Mouse (Mus musculus) liver, embryonic 15.5 days (tissue): ENCODE measurements around the gene Kazn. TPM values are rescaled to one million over a fixed set of nuclear protein-coding genes. Genes with fewer than 3 reads are reported as not detected.

Experiments used
- ATAC-seq: fragments of 200-750 bp; cut with Nextera tagmentation; 2 replicates; pipeline ENCODE4 v1.8.0; 2017; ENCODE audit warnings: moderate number of reproducible peaks, mild to moderate bottlenecking, moderate library complexity; ENCODE audit not compliant: insufficient read depth
- H3K27ac ChIP-seq: fragments of 300-500 bp; sonication (generic); replicated peaks from 2 replicates; pipeline ENCODE4 v1.5.1; 2015; ENCODE audit warnings: mild to moderate bottlenecking, inconsistent platforms
- H3K27me3 ChIP-seq: fragments of 300-500 bp; sonication (generic); 2 replicates; pipeline ENCODE4 v1.6.1; 2015; ENCODE audit warnings: mild to moderate bottlenecking, inconsistent platforms
- H3K36me3 ChIP-seq: fragments of 300-500 bp; sonication (generic); replicated peaks from 2 replicates; pipeline ENCODE4 v1.6.1; 2015; ENCODE audit warnings: moderate library complexity, mild to moderate bottlenecking, inconsistent platforms
- H3K4me1 ChIP-seq: fragments of 300-500 bp; sonication (generic); replicated peaks from 2 replicates; pipeline ENCODE4 v1.6.1; 2015; ENCODE audit warnings: inconsistent platforms
- H3K4me2 ChIP-seq: fragments of 300-500 bp; sonication (generic); 2 replicates; pipeline ENCODE4 v1.6.1; 2015; ENCODE audit warnings: moderate library complexity, mild to moderate bottlenecking, inconsistent platforms
- H3K4me3 ChIP-seq: fragments of 300-500 bp; sonication (generic); replicated peaks from 2 replicates; pipeline ENCODE4 v1.5.1; 2015; ENCODE audit warnings: mild to moderate bottlenecking, inconsistent platforms
- H3K9ac ChIP-seq: fragments of 300-500 bp; sonication (generic); 2 replicates; pipeline ENCODE4 v1.6.1; 2015; ENCODE audit warnings: moderate library complexity, mild to moderate bottlenecking, inconsistent platforms
- H3K9me3 ChIP-seq: fragments of 300-500 bp; sonication (generic); replicated peaks from 2 replicates; pipeline ENCODE4 v1.6.1; 2016; ENCODE audit warnings: inconsistent platforms
- WGBS: fragments of 180-500 bp; shearing (Covaris S2); methylation state at CpG from one replicate; pipeline ENCODE4 v1.1.7; 2015; ENCODE audit warnings: mixed read lengths; ENCODE audit not compliant: insufficient replicate concordance; 5-methylcytosine and 5-hydroxymethylcytosine counted together
- polyA plus RNA-seq: library from polyadenylated mRNA; unstranded; fragments of >200 nt; fragmentation: Nextera tagmentation; extraction: Ambion mirVana; gene quantifications from 2 replicates; pipeline ENCODE4 v1.2.1, GENCODE M21; 2015

Gene Kazn
- polyA plus RNA-seq, 1 experiment from 2014 or later = 0.70 TPM

DNA sequence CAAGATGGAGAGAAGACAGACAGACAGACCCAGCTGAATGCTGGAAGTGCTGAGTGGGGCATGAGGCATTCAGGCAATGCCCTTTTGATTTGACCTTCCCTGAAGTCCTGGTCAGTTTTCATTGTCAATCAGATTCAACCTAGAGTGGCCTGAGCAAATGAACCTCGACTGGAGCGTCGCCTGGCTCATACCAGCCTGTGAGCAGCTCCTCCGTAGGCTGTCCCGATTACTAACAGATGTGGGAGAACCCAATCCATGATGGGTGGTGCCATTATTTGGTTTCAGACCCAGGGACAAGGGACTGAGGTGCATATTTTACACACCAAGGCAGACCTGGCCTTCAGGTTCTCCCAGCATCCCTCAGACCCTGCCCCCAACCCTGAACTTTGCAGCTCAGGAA, 1.7 kb upstream of the Kazn start:
- Histone ChIP-seq H3K9ac (no peak overlapping the region), H3K36me3 (no peaks in the 10 kb centered on the region), H3K9me3 (no peaks in the 10 kb centered on the region), H3K27ac (no peak overlapping the region), H3K27me3 (peaks cover 34% of the 10 kb centered on the region), H3K4me1 (peaks cover 11% of the 10 kb centered on the region; the same call in 1 of the 2 replicates), H3K4me2 (no peak overlapping the region), H3K4me3 (no peak overlapping the region)
- no peak for ATAC-seq
- WGBS = 61% methylated on average over 5 of the region's 5 CpGs

DNA sequence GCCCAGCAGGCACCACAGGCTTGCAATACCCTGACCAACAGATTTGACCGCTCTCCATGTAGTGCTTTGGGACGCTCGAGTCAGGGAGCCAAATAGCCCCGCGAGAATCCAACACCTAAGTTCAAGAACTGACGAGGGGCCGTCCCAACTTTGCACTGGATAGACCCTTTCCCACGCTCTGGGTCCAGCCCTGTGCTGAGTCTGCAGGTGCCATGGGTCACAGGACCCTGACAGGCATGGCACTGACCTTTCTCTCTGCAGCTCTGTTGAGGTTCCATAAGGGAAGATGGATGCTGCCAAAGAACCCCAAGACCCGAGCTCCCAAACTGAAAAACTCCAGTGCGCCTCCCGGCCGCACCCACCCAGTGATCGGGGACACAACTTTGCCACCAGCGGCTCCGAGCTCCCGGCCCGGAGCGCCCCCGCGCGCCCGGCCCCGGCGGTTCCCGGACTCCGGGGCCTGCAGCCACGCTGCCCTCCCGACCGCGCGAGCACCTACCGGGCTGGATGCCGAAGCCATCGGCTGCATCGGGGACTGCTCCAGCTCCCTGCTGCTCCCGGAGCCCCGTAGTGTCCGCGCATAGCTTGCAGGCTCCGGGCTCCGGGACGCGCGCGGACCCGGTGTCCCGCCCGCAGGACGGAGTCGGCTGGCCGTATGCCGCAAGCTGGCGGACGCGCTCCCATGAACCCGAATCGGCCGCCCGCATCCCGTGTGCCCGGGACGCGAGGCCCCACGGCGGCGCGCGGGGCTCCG, 538 bp downstream of the Kazn start:
- peak overlapping the region; percentile 59 for H3K4me3 ChIP-seq
- no peaks in the 10 kb centered on the region for H3K36me3 ChIP-seq
- H3K9me3 ChIP-seq = no peaks in the 10 kb centered on the region
- H3K4me1 ChIP-seq = peaks cover 11% of the 10 kb centered on the region; the same call in 1 of the 2 replicates
- under 1% methylated on average over 69 of the region's 69 CpGs for WGBS
- ATAC-seq = peak; percentile 50; the same call in 1 of the 2 replicates
- H3K27ac ChIP-seq = no peak overlapping the region
- peaks cover 34% of the 10 kb centered on the region for H3K27me3 ChIP-seq
- peak overlapping the region; percentile 77 for H3K4me2 ChIP-seq
- no peak overlapping the region for H3K9ac ChIP-seq

DNA sequence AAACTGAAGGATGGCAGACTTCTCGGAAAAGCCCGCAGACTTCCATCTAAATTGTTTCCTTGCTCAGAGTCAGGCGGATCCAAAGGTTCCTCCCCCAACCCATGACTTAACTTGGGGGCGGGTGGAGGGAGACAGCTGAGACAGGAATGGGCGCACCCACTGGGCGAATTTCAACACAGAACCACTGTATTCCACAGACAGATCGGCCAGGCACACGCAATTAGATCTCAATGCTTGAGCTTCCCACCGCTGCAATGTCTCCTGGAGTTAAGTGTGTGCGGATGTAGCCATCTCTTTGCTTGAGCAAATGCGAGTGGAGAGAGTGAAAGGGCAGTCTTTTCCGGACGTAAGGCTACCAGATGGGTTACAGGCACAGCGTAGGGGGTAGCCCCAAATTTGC, 1.2 kb downstream of the Kazn start:
- no peak for ATAC-seq
- Histone ChIP-seq H3K4me1 (peaks cover 11% of the 10 kb centered on the region; the same call in 1 of the 2 replicates), H3K36me3 (no peaks in the 10 kb centered on the region), H3K9ac (no peak overlapping the region), H3K4me3 (peak overlapping the region; percentile 59), H3K27ac (no peak overlapping the region), H3K4me2 (peak overlapping the region; percentile 77), H3K9me3 (no peaks in the 10 kb centered on the region), H3K27me3 (peaks cover 34% of the 10 kb centered on the region)
- 26% methylated on average over 14 of the region's 14 CpGs for WGBS

DNA sequence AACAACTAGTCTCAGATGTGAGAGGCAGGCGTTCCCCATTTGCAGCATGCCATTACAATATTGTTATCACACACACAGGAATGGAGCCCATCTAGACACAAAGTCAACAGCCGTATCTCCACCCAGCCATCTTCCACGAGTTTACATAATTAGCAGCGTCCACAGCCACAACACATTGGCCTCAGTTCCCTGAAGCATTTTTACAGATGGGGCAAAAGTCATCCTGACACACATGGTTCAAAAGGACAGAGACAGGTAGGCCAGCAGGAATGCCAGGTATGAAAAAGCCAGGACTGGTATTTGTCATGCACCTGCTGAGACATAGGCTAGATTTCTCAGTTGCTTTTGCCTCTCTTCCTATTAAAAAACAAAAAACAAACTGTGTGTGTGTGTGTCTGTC, 2.5 kb downstream of the Kazn start:
- WGBS = 47% methylated on average over 4 of the region's 4 CpGs
- peaks cover 11% of the 10 kb centered on the region; the same call in 1 of the 2 replicates for H3K4me1 ChIP-seq
- no peak overlapping the region for H3K4me2 ChIP-seq
- no peak overlapping the region for H3K4me3 ChIP-seq
- peaks cover 34% of the 10 kb centered on the region for H3K27me3 ChIP-seq
- no peak overlapping the region for H3K9ac ChIP-seq
- no peak overlapping the region for H3K27ac ChIP-seq
- ATAC-seq = no peak
- no peaks in the 10 kb centered on the region for H3K36me3 ChIP-seq
- no peaks in the 10 kb centered on the region for H3K9me3 ChIP-seq

DNA sequence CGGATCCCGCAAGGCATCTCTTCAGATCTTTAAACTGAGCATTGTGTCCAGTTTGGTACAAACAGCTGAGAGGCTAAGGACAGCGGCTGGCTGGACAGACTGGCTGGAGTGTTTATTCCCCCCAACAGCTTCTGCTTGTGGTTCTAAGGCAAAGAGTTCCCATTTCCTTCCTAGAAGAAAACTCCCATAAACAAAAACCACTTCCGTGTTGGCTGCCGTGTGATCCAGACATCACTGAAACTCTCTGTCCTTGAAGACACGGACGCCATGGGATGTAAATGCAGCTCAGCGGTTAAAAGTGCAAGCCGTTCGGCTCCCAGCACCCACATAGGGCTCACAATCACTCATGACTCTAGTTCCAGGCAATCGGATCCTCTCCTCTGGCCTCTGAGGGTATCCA, 3.8 kb downstream of the Kazn start:
- H3K4me3 ChIP-seq = no peak overlapping the region
- H3K27me3 ChIP-seq = peaks cover 34% of the 10 kb centered on the region
- H3K4me1 ChIP-seq = peaks cover 11% of the 10 kb centered on the region; the same call in 1 of the 2 replicates
- H3K9me3 ChIP-seq = no peaks in the 10 kb centered on the region
- no peak overlapping the region for H3K27ac ChIP-seq
- WGBS = 65% methylated on average over 11 of the region's 11 CpGs
- H3K4me2 ChIP-seq = no peak overlapping the region
- H3K9ac ChIP-seq = no peak overlapping the region
- no peaks in the 10 kb centered on the region for H3K36me3 ChIP-seq
- no peak for ATAC-seq

DNA sequence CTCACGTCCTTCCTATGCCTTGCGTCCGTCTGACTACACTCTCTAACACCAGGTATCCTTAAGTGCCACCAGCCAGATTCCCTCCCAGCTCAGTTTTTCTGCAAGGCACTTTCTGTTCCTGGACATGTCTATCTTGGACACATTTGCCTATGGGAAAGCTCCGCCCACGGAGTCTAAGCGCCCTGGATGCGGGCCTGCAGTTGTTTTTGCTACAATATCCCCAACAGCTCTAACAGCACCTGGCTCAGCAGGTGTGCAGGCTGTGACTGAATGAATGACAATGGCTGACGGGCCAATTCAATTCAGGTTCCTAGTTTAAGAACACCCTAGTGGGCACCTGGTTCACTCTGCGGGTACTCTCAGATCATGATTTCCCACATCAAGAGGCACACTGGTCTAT, 4.4 kb downstream of the Kazn start:
- no peak overlapping the region for H3K9ac ChIP-seq
- 71% methylated on average over 9 of the region's 9 CpGs for WGBS
- no peaks in the 10 kb centered on the region for H3K36me3 ChIP-seq
- no peaks in the 10 kb centered on the region for H3K9me3 ChIP-seq
- H3K4me3 ChIP-seq = no peak overlapping the region
- ATAC-seq = no peak
- H3K27me3 ChIP-seq = peaks cover 29% of the 10 kb centered on the region
- no peak overlapping the region for H3K27ac ChIP-seq
- peaks cover 15% of the 10 kb centered on the region; the same call in 1 of the 2 replicates for H3K4me1 ChIP-seq
- H3K4me2 ChIP-seq = no peak overlapping the region

DNA sequence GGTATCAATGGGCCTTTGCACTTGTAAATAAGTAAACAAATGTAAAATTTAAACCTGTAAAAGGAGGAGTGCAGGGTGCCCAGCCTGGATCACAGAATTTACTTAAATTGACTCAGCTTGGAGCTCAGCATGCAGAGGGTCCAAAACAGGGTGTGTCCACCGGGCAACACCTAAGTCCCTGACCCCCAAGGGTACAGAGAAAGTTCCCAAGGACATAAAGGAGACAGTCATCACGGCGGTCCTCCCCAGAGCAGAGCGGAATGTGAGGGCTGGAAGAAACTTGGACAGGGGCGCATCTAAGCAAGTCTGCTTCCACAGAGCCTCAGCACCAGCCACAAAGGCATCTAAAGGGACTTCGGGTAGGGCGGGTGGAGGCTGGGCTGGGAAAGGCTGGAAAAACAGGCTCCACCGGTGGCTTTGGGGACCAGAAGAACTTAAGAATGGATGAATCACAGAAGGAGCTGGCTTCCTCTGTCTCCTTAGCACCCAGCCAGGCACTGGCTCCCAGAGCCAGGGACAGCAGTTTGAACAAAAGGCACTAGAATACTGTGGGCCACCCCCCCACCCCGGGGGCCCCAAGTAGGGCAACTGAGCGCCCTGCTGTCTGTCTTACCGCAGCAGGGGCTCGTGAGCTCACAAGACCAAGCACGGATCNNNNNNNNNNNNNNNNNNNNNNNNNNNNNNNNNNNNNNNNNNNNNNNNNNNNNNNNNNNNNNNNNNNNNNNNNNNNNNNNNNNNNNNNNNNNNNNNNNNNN, 10.2 kb downstream of the Kazn start:
- 44% methylated on average over 13 of the region's 13 CpGs for WGBS
- Histone ChIP-seq H3K36me3 (no peaks in the 10 kb centered on the region), H3K4me1 (0 out of 2 replicates have a peak, but pooled peaks cover 4% of the 10 kb centered on the region), H3K27ac (no peak overlapping the region), H3K4me2 (no peak overlapping the region), H3K9me3 (no peaks in the 10 kb centered on the region), H3K27me3 (no peaks in the 10 kb centered on the region), H3K9ac (no peak overlapping the region), H3K4me3 (no peak overlapping the region)
- no peak for ATAC-seq

DNA sequence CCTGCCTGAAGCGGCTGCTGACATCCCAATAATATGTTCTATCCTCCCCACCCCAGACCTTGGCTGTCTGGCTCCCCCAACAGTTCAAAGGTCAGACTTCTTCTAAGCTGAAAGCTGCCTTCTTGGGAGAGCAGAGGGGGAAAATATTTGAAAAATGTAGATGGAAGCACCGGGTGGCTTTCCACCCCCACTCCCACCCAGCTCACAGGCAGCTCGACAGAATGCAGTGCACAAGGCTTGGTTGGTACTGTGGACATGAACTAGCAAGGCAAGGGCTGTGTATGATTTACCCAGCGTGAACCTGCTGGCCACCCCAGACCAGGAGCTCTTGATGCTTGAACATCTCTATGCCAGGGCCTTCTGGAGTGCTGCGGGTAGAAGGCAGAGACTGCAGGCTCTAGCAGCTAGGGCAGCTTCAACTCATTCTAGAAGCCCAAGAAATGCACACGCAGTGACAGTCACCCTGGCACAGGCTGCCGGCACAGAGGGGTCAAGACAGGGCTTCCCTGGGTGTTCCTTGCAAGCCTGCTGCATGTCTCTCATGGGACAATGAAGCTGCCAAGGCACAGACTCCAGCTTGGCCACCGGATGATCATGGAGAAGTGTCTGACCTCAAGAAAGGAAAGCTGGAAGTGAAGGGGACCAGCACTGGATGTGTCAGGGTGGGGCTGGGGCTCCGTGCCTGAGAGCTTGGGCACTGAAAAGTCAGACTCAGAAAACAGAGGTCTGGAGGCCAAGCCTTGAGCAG, 15.1 kb downstream of the Kazn start:
- no peaks in the 10 kb centered on the region for H3K27me3 ChIP-seq
- no peak overlapping the region for H3K4me2 ChIP-seq
- no peak overlapping the region for H3K27ac ChIP-seq
- no peak overlapping the region for H3K4me3 ChIP-seq
- no peaks in the 10 kb centered on the region for H3K36me3 ChIP-seq
- ATAC-seq = no peak
- H3K4me1 ChIP-seq = no peaks in the 10 kb centered on the region
- no peak overlapping the region for H3K9ac ChIP-seq
- 60% methylated on average over 9 of the region's 9 CpGs for WGBS
- H3K9me3 ChIP-seq = no peaks in the 10 kb centered on the region

DNA sequence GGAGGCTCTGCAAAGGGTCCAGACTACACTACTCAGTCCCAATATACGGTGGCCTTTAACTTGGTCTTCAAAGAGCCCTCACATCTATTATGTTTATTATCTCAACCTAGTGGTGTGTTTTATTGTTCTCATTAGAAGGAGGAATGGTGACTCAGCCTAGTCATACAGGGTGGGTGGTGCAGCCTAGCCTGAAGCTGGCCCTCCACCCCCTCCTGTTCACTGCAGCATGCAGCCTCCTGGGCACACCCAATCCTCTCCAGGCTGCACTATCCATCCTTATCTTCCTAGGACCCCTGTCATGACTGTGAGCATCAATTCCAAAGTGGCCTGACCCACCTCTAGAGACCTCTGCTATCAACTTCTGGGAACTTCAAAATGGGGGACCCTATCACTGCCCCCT, 16.8 kb downstream of the Kazn start:
- ATAC-seq = no peak
- Histone ChIP-seq H3K9me3 (no peaks in the 10 kb centered on the region), H3K27ac (no peak overlapping the region), H3K9ac (no peak overlapping the region), H3K27me3 (no peaks in the 10 kb centered on the region), H3K4me3 (no peak overlapping the region), H3K4me1 (no peaks in the 10 kb centered on the region), H3K36me3 (no peaks in the 10 kb centered on the region), H3K4me2 (no peak overlapping the region)
- 61% methylated on average over 1 of the region's 1 CpGs for WGBS

DNA sequence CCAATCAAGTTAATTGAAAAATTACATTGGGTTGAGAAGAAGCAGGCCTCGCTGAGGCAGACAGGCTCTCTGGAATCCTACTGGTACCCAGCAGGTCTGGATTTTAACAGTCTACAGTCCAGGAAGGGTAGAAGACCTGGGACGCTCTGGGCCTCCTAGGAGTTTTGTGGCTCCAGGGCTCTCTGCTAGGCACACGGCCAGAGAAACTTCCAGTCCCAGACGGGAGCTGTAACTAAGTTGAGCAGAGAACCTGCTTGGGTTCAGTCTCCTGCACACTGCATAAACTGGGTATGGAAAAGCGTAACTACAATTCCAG, 17.5 kb downstream of the Kazn start:
- no peak overlapping the region for H3K4me2 ChIP-seq
- no peaks in the 10 kb centered on the region for H3K4me1 ChIP-seq
- no peaks in the 10 kb centered on the region for H3K27me3 ChIP-seq
- H3K9me3 ChIP-seq = no peaks in the 10 kb centered on the region
- H3K4me3 ChIP-seq = no peak overlapping the region
- no peak for ATAC-seq
- 63% methylated on average over 5 of the region's 5 CpGs for WGBS
- H3K36me3 ChIP-seq = no peaks in the 10 kb centered on the region
- H3K9ac ChIP-seq = no peak overlapping the region
- no peak overlapping the region for H3K27ac ChIP-seq
